Mouse (Mus musculus) retina, adult 2 months (tissue): Measurements from ENCODE around the gene Stk33.

Experiments used
- DNase-seq: peaks from one replicate; pipeline ENCODE4 v3.0.0-alpha.2; 2012; ENCODE audit warnings: low read depth, low spot score

The Stk33 gene

GRCm38 (mm10) chr7:109357877-109358276 is 81.0 kb downstream of the Stk33 start:
- no peak for DNase-seq

GRCm38 (mm10) chr7:109347241-109347640 is 91.6 kb downstream of the Stk33 start:
- DNase-seq, result no peak

- no peak for DNase-seq
Observed at GRCm38 (mm10) chr7:109331722-109332121, 107.2 kb downstream of the Stk33 start.

DNA sequence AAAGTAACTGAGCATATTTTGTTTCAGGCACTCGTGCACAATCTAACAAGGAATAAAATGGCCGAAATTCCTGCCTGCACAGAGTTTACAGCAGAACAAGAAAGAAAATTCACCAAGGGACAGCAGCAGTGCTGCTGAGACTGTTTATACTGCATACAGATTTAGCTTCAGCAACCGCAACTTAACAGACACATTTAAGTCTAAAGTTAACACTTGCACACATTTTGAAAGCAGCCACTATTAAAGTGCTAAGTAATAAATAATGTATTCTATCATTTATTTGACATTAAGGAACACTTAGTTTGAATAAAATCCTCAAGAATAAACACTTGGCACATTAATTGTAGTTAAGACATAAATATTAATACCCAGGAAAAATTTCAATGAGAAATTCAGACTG is 110.1 kb downstream of the Stk33 start:
- DNase-seq, result no peak

DNA sequence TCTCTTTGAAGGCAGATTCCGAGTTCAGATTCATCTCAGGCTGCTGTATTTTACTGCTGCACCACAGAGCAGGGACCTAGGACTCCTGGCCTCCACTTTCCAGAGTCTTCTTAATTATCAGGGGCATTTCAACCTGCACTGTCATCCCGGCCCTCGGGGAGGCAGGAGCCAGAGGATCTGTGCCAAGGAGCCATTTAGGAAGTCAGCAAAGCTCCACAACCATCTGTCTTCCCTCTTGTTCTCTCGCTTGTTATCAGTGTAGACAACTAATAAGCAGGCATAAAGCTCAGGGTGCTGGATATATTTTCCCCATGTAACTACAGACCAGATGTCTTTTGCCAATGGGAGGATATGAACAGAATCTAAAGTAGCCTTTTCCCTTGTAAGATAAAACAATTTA is 112.1 kb downstream of the Stk33 start:
- no peak for DNase-seq

DNA sequence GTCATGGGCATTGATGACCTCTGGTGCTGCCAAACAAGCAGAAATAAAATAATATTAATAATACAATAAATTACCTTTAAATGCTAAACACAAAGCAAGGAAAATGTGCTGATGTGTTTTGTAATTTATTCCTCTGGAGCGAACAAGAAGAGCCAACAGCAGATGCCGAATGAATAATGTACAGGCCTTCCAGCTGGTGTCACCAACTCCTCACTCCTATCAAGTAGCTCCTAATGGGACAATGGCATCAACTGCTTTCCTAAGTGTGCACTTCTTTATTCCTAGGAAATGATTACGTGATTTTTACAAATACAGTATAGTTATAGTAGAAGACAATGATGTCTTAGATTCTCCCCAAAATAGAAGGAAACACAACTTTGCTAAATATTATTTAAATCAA is 113.2 kb downstream of the Stk33 start:
- no peak for DNase-seq

DNA sequence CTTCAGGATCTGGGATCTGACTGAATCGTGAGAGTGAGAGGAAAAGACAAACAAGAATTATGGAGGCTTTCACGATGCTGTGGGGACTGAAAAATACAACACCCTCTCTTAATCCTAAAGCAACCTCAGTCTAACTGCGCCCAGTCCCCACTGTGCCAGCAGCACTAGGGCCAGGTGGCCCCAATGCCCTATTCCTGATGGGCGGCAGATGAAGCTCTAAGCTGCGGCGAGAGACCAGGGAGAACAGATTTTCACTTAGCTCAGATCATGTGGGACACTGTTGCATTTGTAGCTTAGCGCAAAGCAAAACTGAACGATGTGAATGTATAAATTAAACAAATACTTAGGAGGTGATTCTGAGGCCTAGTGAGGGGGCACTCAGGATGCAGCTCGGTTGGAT is 113.7 kb downstream of the Stk33 start:
- DNase-seq, result no peak

DNA sequence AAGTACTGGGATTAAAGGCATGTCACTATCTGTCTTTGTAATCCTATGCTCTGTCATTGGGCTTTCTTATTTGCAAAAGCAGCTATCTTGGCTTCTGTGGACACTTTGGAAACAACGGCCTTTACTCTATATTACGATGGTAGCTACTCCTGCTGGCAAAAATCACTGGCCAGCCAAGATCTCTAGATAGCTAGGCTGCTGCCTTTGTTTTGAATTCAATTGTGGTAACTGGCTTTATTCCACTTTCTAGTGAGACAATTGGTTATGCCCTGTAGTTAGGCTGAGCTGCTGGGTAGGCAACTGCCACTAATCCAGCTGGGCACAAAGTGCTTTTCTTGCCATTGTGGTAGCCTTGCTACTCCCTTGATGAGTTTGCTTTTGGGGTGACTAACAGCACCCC is 129.4 kb downstream of the Stk33 start:
- DNase-seq, result no peak

DNA sequence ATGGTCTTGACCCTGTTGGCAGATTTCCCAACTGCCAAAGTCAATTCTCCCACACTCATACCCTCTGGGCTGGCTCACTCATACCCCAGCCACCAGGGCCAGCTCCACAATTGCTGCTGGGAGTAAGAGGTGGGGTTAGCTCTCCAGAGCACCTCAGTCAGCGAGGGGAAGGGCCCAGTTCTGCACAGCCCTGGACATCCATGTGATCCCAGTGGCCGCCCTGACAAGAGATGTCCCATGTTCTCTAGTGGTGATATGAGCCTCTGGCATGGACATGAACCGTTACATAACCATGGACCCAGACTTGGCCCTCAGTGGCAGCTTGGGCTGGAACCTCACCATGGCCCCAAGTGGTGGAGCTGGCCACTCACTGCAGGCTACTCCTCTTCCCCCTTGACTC is 143.1 kb downstream of the Stk33 start:
- no peak for DNase-seq

GRCm38 (mm10) chr7:109295351-109295750 is 143.5 kb downstream of the Stk33 start:
- no peak for DNase-seq

GRCm38 (mm10) chr7:109290501-109290900 is 148.4 kb downstream of the Stk33 start:
- DNase-seq, result no peak

DNA sequence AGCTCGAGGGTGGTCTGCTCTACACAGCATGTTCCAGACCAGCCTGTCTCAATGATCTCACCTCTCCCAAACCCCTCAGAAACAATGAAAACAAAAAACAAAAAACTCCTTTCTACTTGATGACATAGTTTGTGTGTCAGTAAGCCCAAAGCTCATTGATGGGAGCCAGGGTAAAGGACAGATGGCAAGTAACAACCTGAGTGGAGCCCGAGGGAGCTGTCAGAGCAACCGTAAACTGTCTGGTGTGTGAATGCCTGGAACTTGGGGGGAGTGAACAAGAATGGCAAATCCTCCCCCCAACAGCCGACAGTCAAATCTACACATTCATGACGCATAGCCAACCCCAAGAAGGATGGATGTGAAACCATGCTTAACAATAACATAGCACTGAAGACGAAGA is 149.8 kb downstream of the Stk33 start:
- DNase-seq, result no peak

DNA sequence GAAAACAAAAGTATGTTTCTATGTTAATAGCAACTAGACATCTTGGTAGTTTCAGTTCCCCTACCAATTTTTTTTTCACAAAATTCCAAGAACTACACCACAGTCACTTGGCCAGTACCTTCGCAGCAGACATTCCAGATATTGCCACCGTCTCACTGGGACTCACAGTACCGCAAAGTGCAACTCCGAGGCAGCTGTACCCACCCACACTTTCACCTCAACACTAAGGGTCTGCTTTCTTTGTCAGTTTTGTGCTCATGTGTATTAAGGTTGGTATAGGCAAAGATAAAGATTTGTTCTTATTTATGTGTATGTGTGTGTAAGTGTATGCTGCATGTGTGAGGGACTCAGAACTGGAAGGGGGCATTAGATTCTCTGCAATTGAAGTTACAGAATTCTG is 156.8 kb downstream of the Stk33 start:
- DNase-seq, result no peak

- no peak for DNase-seq
Observed at GRCm38 (mm10) chr7:109276622-109277021, 162.3 kb downstream of the Stk33 start.

DNA sequence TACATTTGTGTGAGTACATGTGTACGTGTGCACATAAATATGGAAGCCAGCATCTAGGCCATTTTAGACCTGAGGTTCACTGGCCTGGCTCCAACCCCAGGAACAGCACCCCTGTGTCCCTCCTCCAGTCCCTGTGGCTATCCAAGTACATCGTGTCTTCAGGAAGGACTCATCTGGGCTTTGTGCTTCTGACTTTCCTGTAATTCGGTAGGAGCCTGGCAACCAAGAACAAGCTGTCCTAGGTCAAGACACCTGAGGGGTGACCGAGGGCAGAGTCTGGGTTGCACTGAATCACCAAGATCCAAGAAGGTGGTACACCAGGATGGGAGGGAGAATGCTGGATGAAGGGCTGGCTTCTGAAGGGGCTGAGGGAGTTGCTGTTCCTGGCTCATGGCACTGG is 163.0 kb downstream of the Stk33 start:
- DNase-seq, result no peak

DNA sequence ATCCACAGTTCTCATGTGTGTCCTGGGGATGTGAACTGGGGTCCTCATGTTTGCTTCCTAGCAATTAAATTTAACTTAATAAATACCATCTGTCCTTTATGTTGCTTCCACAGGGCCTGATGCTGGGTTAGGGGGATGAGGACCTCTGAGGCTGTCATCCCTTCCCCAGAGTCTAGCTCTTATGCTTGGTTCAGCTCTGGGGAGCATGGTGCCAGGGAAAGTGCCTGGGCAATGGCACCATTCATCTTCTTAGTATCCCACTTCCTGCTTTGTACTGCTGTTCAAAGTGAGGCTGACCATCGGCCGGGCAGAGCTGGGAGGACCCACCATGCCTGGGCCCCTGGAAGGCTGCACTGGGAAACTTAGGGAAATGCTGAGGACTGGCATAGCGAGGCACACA is 163.7 kb downstream of the Stk33 start:
- no peak for DNase-seq

- no peak for DNase-seq
Observed at GRCm38 (mm10) chr7:109274289-109274688, 164.6 kb downstream of the Stk33 start.

DNA sequence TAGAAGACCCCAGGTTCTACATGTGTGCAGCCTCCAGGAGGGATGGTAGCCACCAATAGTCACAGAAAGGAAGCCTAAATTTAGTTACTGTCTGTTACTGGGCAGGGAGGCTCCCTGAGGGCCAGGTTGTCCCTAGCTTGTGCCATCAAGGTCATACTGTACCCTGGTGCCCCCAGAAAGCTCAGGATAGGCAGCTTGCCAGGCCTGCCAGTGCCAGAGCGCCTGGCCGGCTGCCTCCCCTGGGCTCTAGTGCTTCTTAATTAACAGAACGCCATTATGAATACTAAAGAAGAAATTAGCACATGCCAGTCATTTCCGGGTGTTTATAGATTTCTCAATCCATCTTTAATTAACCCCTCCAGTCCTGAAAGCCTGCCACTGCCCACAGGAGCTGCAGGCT is 169.8 kb downstream of the Stk33 start:
- DNase-seq, result no peak

- DNase-seq, result no peak
Observed at GRCm38 (mm10) chr7:109267370-109267769, 171.5 kb downstream of the Stk33 start.

- no peak for DNase-seq
Observed at GRCm38 (mm10) chr7:109266181-109266580, 172.7 kb downstream of the Stk33 start.

DNA sequence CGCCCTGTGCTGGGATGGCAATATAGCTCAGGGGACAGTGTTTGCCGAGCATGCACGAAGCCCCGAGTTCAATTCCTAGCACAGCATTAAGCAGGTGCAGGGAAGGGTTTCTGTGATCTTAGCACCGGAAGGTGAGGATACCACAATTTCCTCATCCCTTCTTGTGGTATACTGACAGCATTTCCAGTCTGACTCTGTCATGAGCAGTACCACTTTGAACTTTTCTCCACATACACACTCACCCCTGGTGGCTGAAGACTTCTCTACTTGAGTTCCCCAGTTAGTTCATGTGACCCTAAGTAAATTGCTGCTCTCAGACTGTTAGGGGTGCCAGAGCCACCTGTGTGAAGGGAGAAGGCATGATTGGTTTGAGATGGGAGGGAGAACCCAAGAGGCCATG is 173.3 kb downstream of the Stk33 start:
- no peak for DNase-seq

GRCm38 (mm10) chr7:109255506-109256352 is 183.2 kb downstream of the Stk33 start:
- DNase-seq, result peak; percentile 30

DNA sequence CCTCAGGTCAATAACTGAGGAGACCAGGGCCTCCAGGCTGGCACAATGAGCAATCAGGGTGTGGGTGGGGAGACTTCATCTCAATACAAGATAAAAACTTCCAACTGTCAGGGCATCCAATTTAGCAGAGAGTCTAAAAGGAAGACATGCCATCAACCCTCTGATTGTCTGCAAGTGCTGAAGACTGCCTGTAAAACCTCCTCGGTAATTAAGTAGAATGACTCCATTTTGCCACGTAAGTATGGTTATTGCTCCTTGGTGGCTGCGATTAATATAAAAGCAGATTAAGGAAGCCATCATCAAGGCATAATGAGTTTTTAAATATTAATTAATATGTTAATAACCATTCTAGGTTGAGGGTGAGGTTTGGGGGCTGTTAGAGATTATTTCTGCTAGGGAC is 187.5 kb downstream of the Stk33 start:
- DNase-seq, result no peak

DNA sequence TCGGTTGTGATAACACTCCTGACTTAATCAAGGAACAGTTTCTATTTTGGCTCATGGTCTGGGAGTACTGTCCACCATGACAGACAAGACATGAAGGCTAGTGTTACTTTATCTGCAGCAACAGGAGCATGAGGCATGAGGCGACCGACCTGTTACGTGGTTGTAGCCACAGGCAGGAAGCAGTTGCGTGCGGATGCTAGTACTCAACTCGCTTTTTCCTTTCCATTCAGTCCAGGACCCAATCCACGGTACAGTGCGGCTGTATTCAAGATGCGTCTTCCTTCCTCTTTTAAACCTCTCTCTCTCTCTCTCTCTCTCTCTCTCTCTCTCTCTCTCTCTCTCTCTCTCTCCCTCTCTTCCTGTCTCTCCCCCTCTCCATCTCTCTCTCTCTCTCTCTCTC is 194.1 kb downstream of the Stk33 start:
- DNase-seq, result no peak
